Mouse (Mus musculus): Measurements from ENCODE around the gene Slc25a21. TPM values are rescaled to one million over a fixed set of nuclear protein-coding genes. Genes with fewer than 3 reads are reported as not detected.

Gene Slc25a21
- polyA plus RNA-seq, 1 experiment from 2014 or later = 0.08 TPM

GRCm38 (mm10) chr12:56696174-56697010, 500.9 kb downstream of the Slc25a21 start:
- Histone ChIP-seq H3K27ac (ENCODE audit: low read depth, low read length) (no peak overlapping the region), H3K4me3 (ENCODE audit: low read depth, low read length) (peak overlapping the region; percentile 27), H3K9ac (ENCODE audit: low read depth, low read length) (no peak overlapping the region), H3K4me1 (replicated peaks; ENCODE audit: control insufficient read depth, insufficient read depth, low read length) (no peaks in the 10 kb centered on the region; the same call in 1 of the 2 replicates), H3K27me3 (replicated peaks; ENCODE audit: control insufficient read depth, insufficient read depth, low read length) (peaks cover 95% of the 10 kb centered on the region), H3K36me3 (ENCODE audit: control insufficient read depth, insufficient read depth) (no peaks in the 10 kb centered on the region), H3K4me2 (replicated peaks; ENCODE audit: low read depth) (peak overlapping the region; percentile 52), H3K9me3 (ENCODE audit: control insufficient read depth) (no peaks in the 10 kb centered on the region)
- no peak for ATAC-seq
- no peak for TF ChIP-seq CTCF (IDR thresholded peaks at IDR 0.05; ENCODE audit: low read depth)
- WGBS = 1% methylated on average over 57 of the region's 57 CpGs

DNA sequence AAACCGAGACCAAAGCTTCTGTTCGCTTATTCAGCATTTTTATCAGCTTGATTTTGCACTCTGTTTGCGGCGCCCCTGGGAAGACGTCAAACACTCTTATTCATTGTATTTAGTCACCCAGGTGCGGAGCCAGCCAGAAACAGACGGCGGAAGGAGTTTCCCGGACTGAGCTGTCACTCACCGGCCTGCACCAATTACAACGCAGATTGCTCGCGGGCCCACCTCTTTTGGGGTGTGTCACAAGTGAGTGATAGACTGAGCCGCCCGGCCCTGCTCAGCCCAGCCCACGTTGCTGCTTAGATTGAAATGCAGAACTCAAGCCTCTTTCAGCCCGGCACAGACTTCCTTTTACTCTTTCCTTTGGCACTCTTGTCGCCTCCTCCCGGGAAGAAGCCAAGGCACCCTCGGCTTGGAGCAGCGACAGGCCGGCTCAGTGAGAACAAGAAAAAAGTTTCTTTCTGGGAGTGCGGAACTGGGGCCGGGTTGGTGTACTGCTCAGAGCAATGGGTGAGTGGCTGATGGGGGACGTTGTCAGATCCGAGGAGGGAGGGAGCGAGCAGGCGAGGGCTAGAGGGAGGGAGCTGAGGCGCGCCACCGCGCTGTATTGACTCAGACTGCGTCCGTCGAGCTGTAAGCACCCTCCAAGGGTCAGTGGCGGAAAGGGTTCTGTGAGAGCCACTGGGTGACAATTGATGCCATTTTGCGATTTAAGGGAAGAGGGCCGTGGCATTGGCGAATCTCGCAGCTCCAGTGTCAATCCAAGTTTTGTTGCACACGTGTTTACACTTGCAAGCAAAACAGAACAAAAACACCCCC, 501.7 kb downstream of the Slc25a21 start:
- peaks cover 96% of the 10 kb centered on the region for H3K27me3 ChIP-seq (replicated peaks; ENCODE audit: control insufficient read depth, insufficient read depth, low read length)
- H3K4me1 ChIP-seq (replicated peaks; ENCODE audit: control insufficient read depth, insufficient read depth, low read length) = no peaks in the 10 kb centered on the region; the same call in 1 of the 2 replicates
- WGBS = under 1% methylated on average over 41 of the region's 41 CpGs
- no peak overlapping the region for H3K27ac ChIP-seq (ENCODE audit: low read depth, low read length)
- no peak overlapping the region for H3K9ac ChIP-seq (ENCODE audit: low read depth, low read length)
- H3K4me3 ChIP-seq (ENCODE audit: low read depth, low read length) = peak overlapping the region; percentile 27
- no peaks in the 10 kb centered on the region for H3K9me3 ChIP-seq (ENCODE audit: control insufficient read depth)
- ATAC-seq = peak; percentile 88
- no peak for TF ChIP-seq CTCF (IDR thresholded peaks at IDR 0.05; ENCODE audit: low read depth)
- peak overlapping the region; percentile 52 for H3K4me2 ChIP-seq (replicated peaks; ENCODE audit: low read depth)
- no peaks in the 10 kb centered on the region for H3K36me3 ChIP-seq (ENCODE audit: control insufficient read depth, insufficient read depth)

- Histone ChIP-seq H3K9me3 (ENCODE audit: control insufficient read depth) (no peaks in the 10 kb centered on the region), H3K4me2 (replicated peaks; ENCODE audit: low read depth) (peak overlapping the region; percentile 52), H3K27me3 (replicated peaks; ENCODE audit: control insufficient read depth, insufficient read depth, low read length) (peaks cover 96% of the 10 kb centered on the region), H3K27ac (ENCODE audit: low read depth, low read length) (no peak overlapping the region), H3K9ac (ENCODE audit: low read depth, low read length) (no peak overlapping the region), H3K36me3 (ENCODE audit: control insufficient read depth, insufficient read depth) (no peaks in the 10 kb centered on the region), H3K4me3 (ENCODE audit: low read depth, low read length) (peak overlapping the region; percentile 27; the same call in 1 of the 2 replicates), H3K4me1 (replicated peaks; ENCODE audit: control insufficient read depth, insufficient read depth, low read length) (no peaks in the 10 kb centered on the region; the same call in 1 of the 2 replicates)
- WGBS = 2% methylated on average over 11 of the region's 11 CpGs
- TF ChIP-seq CTCF (IDR thresholded peaks at IDR 0.05; ENCODE audit: low read depth) = no peak
- ATAC-seq = no peak
Observed at GRCm38 (mm10) chr12:56694936-56695335, 502.3 kb downstream of the Slc25a21 start.

- H3K4me2 ChIP-seq (replicated peaks; ENCODE audit: low read depth) = no peak overlapping the region
- ATAC-seq = no peak
- no peak overlapping the region for H3K9ac ChIP-seq (ENCODE audit: low read depth, low read length)
- no peak overlapping the region; the same call in 1 of the 2 replicates for H3K4me3 ChIP-seq (ENCODE audit: low read depth, low read length)
- 6% methylated on average over 14 of the region's 14 CpGs for WGBS
- peaks cover 96% of the 10 kb centered on the region for H3K27me3 ChIP-seq (replicated peaks; ENCODE audit: control insufficient read depth, insufficient read depth, low read length)
- H3K27ac ChIP-seq (ENCODE audit: low read depth, low read length) = no peak overlapping the region
- no peak for TF ChIP-seq CTCF (IDR thresholded peaks at IDR 0.05; ENCODE audit: low read depth)
- no peaks in the 10 kb centered on the region for H3K9me3 ChIP-seq (ENCODE audit: control insufficient read depth)
- no peaks in the 10 kb centered on the region for H3K36me3 ChIP-seq (ENCODE audit: control insufficient read depth, insufficient read depth)
- H3K4me1 ChIP-seq (replicated peaks; ENCODE audit: control insufficient read depth, insufficient read depth, low read length) = no peaks in the 10 kb centered on the region; the same call in 1 of the 2 replicates
Observed at GRCm38 (mm10) chr12:56694361-56694760, 502.9 kb downstream of the Slc25a21 start.

DNA sequence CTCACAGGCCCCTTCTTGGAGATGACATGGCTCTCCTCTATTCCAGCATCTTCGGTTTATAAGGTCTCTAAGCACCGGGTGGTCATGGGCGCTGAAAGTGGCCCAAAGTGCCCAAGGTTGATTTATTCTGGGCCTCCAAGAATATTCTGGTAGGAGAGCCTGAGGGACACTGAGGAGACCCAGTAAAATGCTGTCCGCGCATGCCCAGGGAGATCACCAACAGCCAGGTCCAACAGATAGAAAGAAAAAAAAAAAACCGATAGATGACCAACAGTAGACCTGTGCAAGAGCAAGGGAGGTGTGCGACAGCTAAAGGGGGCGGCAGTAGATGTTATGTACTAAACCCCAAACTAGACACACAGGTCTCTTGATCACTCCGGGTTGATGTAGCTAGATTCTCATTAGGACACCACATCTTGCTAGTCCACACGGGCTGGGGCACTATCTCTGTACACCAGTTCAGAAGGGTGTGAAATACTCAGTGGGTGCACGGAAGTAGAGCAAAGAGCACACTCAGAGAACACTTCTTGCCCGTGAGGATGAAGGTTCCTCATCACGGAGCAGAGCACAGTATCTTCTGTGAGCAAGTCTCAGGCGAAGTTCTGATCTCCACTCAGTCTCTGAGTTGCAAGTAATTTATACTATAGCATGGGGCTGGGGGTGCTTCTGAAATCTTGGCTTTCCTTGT, 503.7 kb downstream of the Slc25a21 start:
- TF ChIP-seq CTCF (IDR thresholded peaks at IDR 0.05; ENCODE audit: low read depth) = no peak
- Histone ChIP-seq H3K4me1 (replicated peaks; ENCODE audit: control insufficient read depth, insufficient read depth, low read length) (no peaks in the 10 kb centered on the region; the same call in 1 of the 2 replicates), H3K36me3 (ENCODE audit: control insufficient read depth, insufficient read depth) (no peaks in the 10 kb centered on the region), H3K27ac (ENCODE audit: low read depth, low read length) (no peak overlapping the region), H3K4me2 (replicated peaks; ENCODE audit: low read depth) (no peak overlapping the region), H3K4me3 (ENCODE audit: low read depth, low read length) (no peak overlapping the region), H3K27me3 (replicated peaks; ENCODE audit: control insufficient read depth, insufficient read depth, low read length) (peaks cover 98% of the 10 kb centered on the region), H3K9me3 (ENCODE audit: control insufficient read depth) (no peaks in the 10 kb centered on the region), H3K9ac (ENCODE audit: low read depth, low read length) (no peak overlapping the region)
- ATAC-seq = no peak
- 13% methylated on average over 14 of the region's 14 CpGs for WGBS
